Mouse (Mus musculus): ENCODE data around the gene Upk1b.
"Not testable (repeated sequence)": the region's sequence is repeated elsewhere in the genome, so short reads cannot be mapped to it uniquely, and the experiment has no call there.

The Upk1b gene

GRCm38 (mm10) chr16:38800091-38800490 lies at the start of gene Upk1b:
Gene Upk1b (minus strand): TSS chr16:38800328.
- DNase-seq (ENCODE audit: low spot score) = no peak

GRCm38 (mm10) chr16:38828649-38829048 lies 28.5 kb upstream of the Upk1b start, which contains the start of gene 4930435E12Rik:
Gene 4930435E12Rik (minus strand): TSS chr16:38828749.
- no peak for DNase-seq (ENCODE audit: low spot score)

- peak; percentile 29 for DNase-seq (ENCODE audit: low spot score)
These were observed 12.4 kb upstream of the Upk1b start for GRCm38 (mm10) chr16:38812521-38812920.

GRCm38 (mm10) chr16:38810196-38810595 lies 10.1 kb upstream of the Upk1b start:
- DNase-seq (ENCODE audit: low spot score) = no peak

- DNase-seq (ENCODE audit: low spot score) = not testable (repeated sequence)
These were observed 7.7 kb upstream of the Upk1b start for GRCm38 (mm10) chr16:38807796-38808195.

- no peak for DNase-seq (ENCODE audit: low spot score)
These were observed 1.1 kb downstream of the Upk1b start for GRCm38 (mm10) chr16:38798957-38799450.

GRCm38 (mm10) chr16:38793120-38793519 lies 7.0 kb downstream of the Upk1b start:
- no peak for DNase-seq (ENCODE audit: low spot score)

- no peak for DNase-seq (ENCODE audit: low spot score)
These were observed 10.2 kb downstream of the Upk1b start for GRCm38 (mm10) chr16:38789966-38790365.

- no peak for DNase-seq (ENCODE audit: low spot score)
These were observed 11.1 kb downstream of the Upk1b start for GRCm38 (mm10) chr16:38789016-38789415.

GRCm38 (mm10) chr16:38785301-38785700 lies 14.8 kb downstream of the Upk1b start:
- DNase-seq (ENCODE audit: low spot score) = no peak

GRCm38 (mm10) chr16:38782524-38783067 lies 17.5 kb downstream of the Upk1b start:
- no peak for DNase-seq (ENCODE audit: low spot score)

GRCm38 (mm10) chr16:38781946-38782345 lies 18.2 kb downstream of the Upk1b start:
- no peak for DNase-seq (ENCODE audit: low spot score)

- DNase-seq (ENCODE audit: low spot score) = no peak
These were observed 19.1 kb downstream of the Upk1b start for GRCm38 (mm10) chr16:38780960-38781572.

- no peak for DNase-seq (ENCODE audit: low spot score)
These were observed 23.8 kb downstream of the Upk1b start for GRCm38 (mm10) chr16:38776342-38776741.

- DNase-seq (ENCODE audit: low spot score) = no peak
These were observed 25.0 kb downstream of the Upk1b start for GRCm38 (mm10) chr16:38774964-38775746.

- DNase-seq (ENCODE audit: low spot score) = no peak
These were observed 27.1 kb downstream of the Upk1b start for GRCm38 (mm10) chr16:38772906-38773496.

- no peak for DNase-seq (ENCODE audit: low spot score)
These were observed 29.0 kb downstream of the Upk1b start for GRCm38 (mm10) chr16:38771145-38771544.

GRCm38 (mm10) chr16:38769529-38769928 lies 30.6 kb downstream of the Upk1b start:
- DNase-seq (ENCODE audit: low spot score) = no peak

GRCm38 (mm10) chr16:38768386-38768785 lies 31.7 kb downstream of the Upk1b start:
- no peak for DNase-seq (ENCODE audit: low spot score)

GRCm38 (mm10) chr16:38767761-38768160 lies 32.4 kb downstream of the Upk1b start:
- DNase-seq (ENCODE audit: low spot score) = no peak

GRCm38 (mm10) chr16:38766671-38767070 lies 33.5 kb downstream of the Upk1b start:
- DNase-seq (ENCODE audit: low spot score) = no peak

- no peak for DNase-seq (ENCODE audit: low spot score)
These were observed 36.6 kb downstream of the Upk1b start for GRCm38 (mm10) chr16:38763508-38763907.

- no peak for DNase-seq (ENCODE audit: low spot score)
These were observed 37.7 kb downstream of the Upk1b start for GRCm38 (mm10) chr16:38762401-38762800.
